ENCODE assay signal across 8 mouse cellular contexts in genomic region chr6:92941281-92941731, GRCm38 (mm10). TPM values are rescaled to one million over a fixed set of nuclear protein-coding genes. Genes with fewer than 3 reads are reported as not detected.
DNase-seq lines count a peak whose midpoint lies in the region; ATAC-seq lines count a peak whose summit lies in the region.

No protein-coding gene starts in this region.

- DNase-seq in adrenal gland, postnatal 14 days: peak; percentile 95
- DNase-seq in embryonic facial prominence, embryonic 11.5 days (ENCODE audit: low spot score): peak; percentile 87
- DNase-seq in gonadal fat pad, adult 2 months (ENCODE audit: low read depth): peak; percentile 44
- peak; percentile 15 to 51 for DNase-seq in left cerebral cortex, adult 9 months (ENCODE audit: low spot score in 2 of 2)
- DNase-seq in lung, postnatal 4 days: peak; percentile 91 to 95
- peak; percentile 59 for DNase-seq in right cerebral cortex, postnatal 14 days
- no peak for DNase-seq in natural killer cell, adult 2 months (ENCODE audit: low spot score in 2 of 2)

- peaks cover 3% of the 10 kb centered on the region for H3K27me3 ChIP-seq in embryonic facial prominence, embryonic 11.5 days (ENCODE audit: control insufficient read depth, insufficient read depth, low read length)
- H3K27me3 ChIP-seq in intestine, embryonic 16.5 days (replicated peaks; ENCODE audit: control insufficient read depth, insufficient read depth, low read length): no peaks in the 10 kb centered on the region; the same call in 1 of the 2 replicates

- H3K9ac ChIP-seq in embryonic facial prominence, embryonic 11.5 days (replicated peaks; ENCODE audit: low read length): peak overlapping the region; percentile 22
- peak overlapping the region; percentile 64 for H3K9ac ChIP-seq in intestine, embryonic 16.5 days (ENCODE audit: low read depth, low read length)

- peak overlapping the region; percentile 87 for H3K4me2 ChIP-seq in embryonic facial prominence, embryonic 11.5 days (ENCODE audit: low read depth, low read length)
- H3K4me2 ChIP-seq in intestine, embryonic 16.5 days (ENCODE audit: low read depth, low read length): peak overlapping the region; percentile 95

- ATAC-seq in embryonic facial prominence, embryonic 11.5 days (replicated peaks; ENCODE audit: insufficient number of reproducible peaks, low FRiP score, low TSS enrichment, low read depth): peak; percentile 70
- ATAC-seq in intestine, embryonic 16.5 days: peak; percentile 91

- 0 out of 2 replicates have a peak overlapping the region, but pooled peaks have one; percentile 8 for H3K27ac ChIP-seq in embryonic facial prominence, embryonic 11.5 days (replicated peaks; ENCODE audit: low read depth, low read length)
- peak overlapping the region; percentile 80 for H3K27ac ChIP-seq in intestine, embryonic 16.5 days (ENCODE audit: low read length)

- H3K9me3 ChIP-seq in embryonic facial prominence, embryonic 11.5 days (replicated peaks; ENCODE audit: control insufficient read depth, low read length): no peaks in the 10 kb centered on the region
- H3K9me3 ChIP-seq in intestine, embryonic 16.5 days (ENCODE audit: control insufficient read depth, low read length): no peaks in the 10 kb centered on the region

- H3K4me1 ChIP-seq in embryonic facial prominence, embryonic 11.5 days (ENCODE audit: control insufficient read depth, insufficient read depth, low read length): no peaks in the 10 kb centered on the region; the same call in 1 of the 2 replicates
- H3K4me1 ChIP-seq in intestine, embryonic 16.5 days (ENCODE audit: control insufficient read depth, insufficient read depth, low read length): peaks cover 5% of the 10 kb centered on the region

- H3K4me3 ChIP-seq in embryonic facial prominence, embryonic 11.5 days (ENCODE audit: low read depth, low read length): peak overlapping the region; percentile 44
- H3K4me3 ChIP-seq in intestine, embryonic 16.5 days (ENCODE audit: low read length): peak overlapping the region; percentile 69

- no peaks in the 10 kb centered on the region for H3K36me3 ChIP-seq in embryonic facial prominence, embryonic 11.5 days (replicated peaks; ENCODE audit: control insufficient read depth, insufficient read depth, low read depth, low read length)
- H3K36me3 ChIP-seq in intestine, embryonic 16.5 days (ENCODE audit: control insufficient read depth, insufficient read depth, low read length): no peaks in the 10 kb centered on the region

- 0% methylated on average over 21 of the region's 21 CpGs for WGBS in embryonic facial prominence, embryonic 11.5 days
- under 1% methylated on average over 21 of the region's 21 CpGs for WGBS in intestine, embryonic 16.5 days

RNA-seq across cellular contexts. Expression of gene Adamts9, which starts 2.0 kb away (rescaled TPM):
- total RNA-seq in adrenal gland, postnatal 14 days (2021): 56.5 and 65.8 TPM in 2 replicates
- 3.8 and 4.9 TPM in 2 replicates for polyA plus RNA-seq in embryonic facial prominence, embryonic 11.5 days (2014; fragmentation: Nextera tagmentation; extraction: Ambion mirVana)
- polyA plus RNA-seq in gonadal fat pad, adult 2 months (2012; rRNA removed): 12.4 and 16.3 TPM in 2 replicates
- 7.9 and 9.4 TPM in 2 replicates for polyA plus RNA-seq in intestine, embryonic 16.5 days (2015; fragmentation: Nextera tagmentation; extraction: Ambion mirVana)

Comparison
In these comparisons a context has a peak if more than half of its experiments do, and no peak if none do; other contexts are left out.
1. DNase-seq: peak in adrenal gland, postnatal 14 days (single experiment), embryonic facial prominence, embryonic 11.5 days (single experiment), gonadal fat pad, adult 2 months (single experiment), left cerebral cortex, adult 9 months (2 of 2), lung, postnatal 4 days (2 of 2) and right cerebral cortex, postnatal 14 days (single experiment); none in natural killer cell, adult 2 months (0 of 2).